Mouse (Mus musculus) spleen, adult 2 months (tissue): ENCODE data around the gene Elmo3.

Experiments
- CTCF ChIP-seq: fragments of 200-500 bp; IDR thresholded peaks from 2 replicates; pipeline ENCODE4 v1.5.1; 2011; ENCODE audit warnings: mild to moderate bottlenecking, inconsistent platforms; ENCODE audit not compliant: insufficient read depth, insufficient read length, insufficient replicate concordance; ENCODE audit errors: extremely low read depth
- POLR2A ChIP-seq: fragments of 200-500 bp; IDR thresholded peaks from 2 replicates; pipeline ENCODE4 v1.6.1; 2011; ENCODE audit warnings: low read depth, low read length, inconsistent platforms

DNA sequence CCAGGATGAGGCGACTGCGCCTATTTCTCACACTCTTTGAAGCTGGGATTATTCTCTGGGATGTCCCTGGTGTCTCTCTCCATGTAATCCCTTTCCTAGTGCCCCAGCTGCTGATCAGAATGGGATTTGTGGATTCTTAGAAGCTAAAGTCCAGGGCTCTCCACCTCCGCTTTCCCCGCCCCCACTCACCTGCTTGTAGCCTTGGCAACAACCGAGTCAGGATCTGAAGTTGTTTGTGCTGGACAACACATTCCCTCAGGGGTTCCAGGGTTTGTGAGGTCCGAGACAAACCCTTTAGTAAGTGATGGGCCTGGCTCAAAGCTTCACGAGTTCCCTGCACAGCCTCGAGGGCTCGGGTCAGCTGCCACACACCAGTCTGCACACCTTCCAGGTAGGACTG is 10.6 kb upstream of the Elmo3 start:
- TF ChIP-seq POLR2A = no peak
- TF ChIP-seq CTCF = no peak
